7 mouse cellular contexts compared by ENCODE assay signal in the genomic region with DNA sequence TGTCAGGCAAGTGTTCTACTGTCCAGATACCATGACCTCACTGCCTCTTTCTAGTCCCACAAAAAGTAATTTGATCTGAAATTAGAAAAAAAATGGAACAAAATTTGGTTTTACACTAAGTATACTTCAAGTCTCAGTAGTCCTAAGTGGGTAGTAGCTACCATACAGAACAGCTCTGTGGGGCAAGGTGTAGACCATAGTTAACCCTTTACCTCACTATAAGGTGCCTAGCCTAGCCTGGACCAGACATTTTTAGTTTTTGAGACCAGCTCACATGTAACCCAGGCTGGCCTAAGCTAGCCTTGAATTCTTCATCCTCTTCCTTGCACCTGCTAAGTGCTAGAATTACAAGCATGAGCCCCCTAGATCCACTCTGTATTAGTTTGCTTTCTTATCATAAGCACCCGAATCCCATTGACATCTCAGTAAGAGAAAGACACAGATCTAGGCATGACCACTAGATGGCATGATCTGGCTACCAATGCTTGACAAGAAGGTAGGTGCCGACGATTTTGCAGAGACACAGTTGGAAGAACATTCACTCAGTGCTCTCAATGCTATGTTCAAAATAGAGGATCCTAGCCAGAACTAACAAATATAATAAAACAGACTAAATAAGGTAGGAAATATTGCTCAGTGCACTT. TPM values are rescaled to one million over a fixed set of nuclear protein-coding genes. Genes with fewer than 3 reads are reported as not detected.
DNase-seq lines count a peak whose midpoint lies in the region; ATAC-seq lines count a peak whose summit lies in the region.

No protein-coding gene starts in this region.

- H3K9me3 ChIP-seq in embryonic facial prominence, embryonic 10.5 days = no peaks in the 10 kb centered on the region

- no peaks in the 10 kb centered on the region for H3K36me3 ChIP-seq in embryonic facial prominence, embryonic 10.5 days (replicated peaks)

- 9% methylated on average over 3 of the region's 3 CpGs for WGBS in embryonic facial prominence, embryonic 10.5 days

- DNase-seq in R1 (ENCODE audit: low read depth, low spot score) = peak; percentile 79
- peak; percentile 57 for DNase-seq in embryonic facial prominence, embryonic 10.5 days (ENCODE audit: low spot score)
- peak; percentile 75 for DNase-seq in heart, postnatal 4 days
- peak; percentile 90 for DNase-seq in layer of hippocampus, adult 9-10 months (ENCODE audit: low spot score)
- DNase-seq in lung, postnatal 25 days (ENCODE audit: low spot score) = peak; percentile 87
- DNase-seq in right cerebral cortex, postnatal 14 days = peak; percentile 55

- ATAC-seq in CD4-positive, CD25-positive, alpha-beta regulatory T cell, adult 4 months = peak; percentile 92

- no peak overlapping the region for H3K4me3 ChIP-seq in embryonic facial prominence, embryonic 10.5 days

- H3K4me1 ChIP-seq in embryonic facial prominence, embryonic 10.5 days = peaks cover 19% of the 10 kb centered on the region

- H3K27ac ChIP-seq in embryonic facial prominence, embryonic 10.5 days (replicated peaks) = no peak overlapping the region

- no peaks in the 10 kb centered on the region for H3K27me3 ChIP-seq in embryonic facial prominence, embryonic 10.5 days (replicated peaks; ENCODE audit: low read depth, poor library complexity, severe bottlenecking)

RNA-seq across cellular contexts. Expression of gene Tmbim1, which starts 7.7 kb away (rescaled TPM):
- polyA plus RNA-seq in CD4-positive, CD25-positive, alpha-beta regulatory T cell, adult 4 months (2017; shearing (Covaris generic)) = 10 to 100 TPM; 16.7 to 27.5 TPM
- polyA plus RNA-seq in embryonic facial prominence, embryonic 10.5 days (2016; fragmentation: Nextera tagmentation; extraction: Ambion mirVana) = 12.4 and 12.5 TPM in 2 replicates
- total RNA-seq in heart, postnatal 4 days (2021) = 10 to 100 TPM; 43.4 to 44.3 TPM

RNA-seq across cellular contexts. Expression of gene Pnkd, which starts 28.4 kb away (rescaled TPM):
- polyA plus RNA-seq in CD4-positive, CD25-positive, alpha-beta regulatory T cell, adult 4 months (2017; shearing (Covaris generic)) = 10 to 100 TPM; 78.8 to 83.8 TPM
- 108 and 109 TPM in 2 replicates for polyA plus RNA-seq in embryonic facial prominence, embryonic 10.5 days (2016; fragmentation: Nextera tagmentation; extraction: Ambion mirVana)
- total RNA-seq in heart, postnatal 4 days (2021) = 100 to 1,000 TPM; 198 to 211 TPM

RNA-seq across cellular contexts. Expression of gene Aamp, which starts 28.6 kb away (rescaled TPM):
- 100 to 1,000 TPM; 205 to 288 TPM for polyA plus RNA-seq in CD4-positive, CD25-positive, alpha-beta regulatory T cell, adult 4 months (2017; shearing (Covaris generic))
- 259 and 262 TPM in 2 replicates for polyA plus RNA-seq in embryonic facial prominence, embryonic 10.5 days (2016; fragmentation: Nextera tagmentation; extraction: Ambion mirVana)
- total RNA-seq in heart, postnatal 4 days (2021) = 100 to 1,000 TPM; 103 to 105 TPM

RNA-seq across cellular contexts. Expression of gene Gpbar1, which starts 34.8 kb away (rescaled TPM):
- 1 to 10 TPM in 1 of 2 experiments, not detected in 1; 1.1 TPM for polyA plus RNA-seq in CD4-positive, CD25-positive, alpha-beta regulatory T cell, adult 4 months (2017; shearing (Covaris generic))
- polyA plus RNA-seq in embryonic facial prominence, embryonic 10.5 days (2016; fragmentation: Nextera tagmentation; extraction: Ambion mirVana) = 0.41 and 0.70 TPM in 2 replicates
- total RNA-seq in heart, postnatal 4 days (2021) = not detected

RNA-seq across cellular contexts. Expression of gene Catip, which starts 48.7 kb away (rescaled TPM):
- polyA plus RNA-seq in CD4-positive, CD25-positive, alpha-beta regulatory T cell, adult 4 months (2017; shearing (Covaris generic)) = under 1 TPM in 1 of 2 experiments, not detected in 1; 0.29 TPM
- 0.22 and 0.28 TPM in 2 replicates for polyA plus RNA-seq in embryonic facial prominence, embryonic 10.5 days (2016; fragmentation: Nextera tagmentation; extraction: Ambion mirVana)
- under 1 TPM; 0.32 to 0.33 TPM for total RNA-seq in heart, postnatal 4 days (2021)
